In genomic region chr1:34005238-34005725, GRCm38 (mm10) we compare ENCODE assay signal across 8 mouse cellular contexts.
DNase-seq lines count a peak whose midpoint lies in the region; ATAC-seq and TF ChIP-seq lines count a peak whose summit lies in the region.

No protein-coding gene starts in this region.

- peaks cover 15% of the 10 kb centered on the region for H3K4me1 ChIP-seq in heart, embryonic 12.5 days (replicated peaks)
- H3K4me1 ChIP-seq in hindbrain, embryonic 10.5 days (replicated peaks) = peaks cover 50% of the 10 kb centered on the region
- peaks cover 20% of the 10 kb centered on the region for H3K4me1 ChIP-seq in midbrain, embryonic 11.5 days (ENCODE audit: control insufficient read depth, insufficient read depth, low read length)

- H3K27ac ChIP-seq in heart, embryonic 12.5 days (ENCODE audit: poor library complexity, severe bottlenecking) = peak overlapping the region; percentile 9; the same call in 1 of the 2 replicates
- H3K27ac ChIP-seq in hindbrain, embryonic 10.5 days = peak overlapping the region; percentile 89
- peak overlapping the region; percentile 5 for H3K27ac ChIP-seq in midbrain, embryonic 11.5 days (ENCODE audit: low read depth, low read length)

- no peaks in the 10 kb centered on the region for H3K36me3 ChIP-seq in heart, embryonic 12.5 days
- no peaks in the 10 kb centered on the region for H3K36me3 ChIP-seq in hindbrain, embryonic 10.5 days
- H3K36me3 ChIP-seq in midbrain, embryonic 11.5 days (ENCODE audit: control insufficient read depth, insufficient read depth, low read length) = no peaks in the 10 kb centered on the region

- no peak for ATAC-seq in heart, embryonic 12.5 days (ENCODE audit: insufficient number of reproducible peaks, low FRiP score)
- peak; percentile 34; the same call in 1 of the 2 replicates for ATAC-seq in midbrain, embryonic 11.5 days (ENCODE audit: low FRiP score)

- H3K4me3 ChIP-seq in heart, embryonic 12.5 days = peak overlapping the region; percentile 56
- peak overlapping the region; percentile 65 for H3K4me3 ChIP-seq in hindbrain, embryonic 10.5 days
- H3K4me3 ChIP-seq in midbrain, embryonic 11.5 days (ENCODE audit: low read depth, low read length) = peak overlapping the region; percentile 50

- DNase-seq in heart, postnatal 4 days = no peak
- peak; percentile 86 for DNase-seq in brain, embryonic 14.5 days (ENCODE audit: low read depth)
- DNase-seq in hindbrain, embryonic 10.5 days (ENCODE audit: low spot score) = no peak
- DNase-seq in midbrain, embryonic 11.5 days (ENCODE audit: low spot score, missing footprints) = peak; percentile 92
- DNase-seq in layer of hippocampus, adult 18-20 months (ENCODE audit: low spot score in 2 of 2) = no peak
- DNase-seq in adipocyte (ENCODE audit: low spot score) = no peak
- no peak for DNase-seq in adrenal gland, adult 8-10 months

- 11% methylated on average over 10 of the region's 10 CpGs for WGBS in heart, embryonic 12.5 days
- 1% methylated on average over 10 of the region's 10 CpGs for WGBS in hindbrain, embryonic 10.5 days
- WGBS in midbrain, embryonic 11.5 days = 3% methylated on average over 10 of the region's 10 CpGs

- no peak for TF ChIP-seq POLR2A in brain, embryonic 14.5 days (IDR thresholded peaks at IDR 0.05; ENCODE audit: borderline replicate concordance, extremely low read depth, insufficient read depth, insufficient read length, poor library complexity, severe bottlenecking)

- H3K9ac ChIP-seq in heart, embryonic 12.5 days = peak overlapping the region; percentile 56; the same call in 1 of the 2 replicates
- H3K9ac ChIP-seq in midbrain, embryonic 11.5 days (ENCODE audit: low read length) = peak overlapping the region; percentile 65

- no peaks in the 10 kb centered on the region for H3K9me3 ChIP-seq in heart, embryonic 12.5 days (replicated peaks)
- H3K9me3 ChIP-seq in hindbrain, embryonic 10.5 days = no peaks in the 10 kb centered on the region
- no peaks in the 10 kb centered on the region for H3K9me3 ChIP-seq in midbrain, embryonic 11.5 days (ENCODE audit: control insufficient read depth, low read length)

- H3K4me2 ChIP-seq in heart, embryonic 12.5 days = peak overlapping the region; percentile 92
- peak overlapping the region; percentile 47 for H3K4me2 ChIP-seq in midbrain, embryonic 11.5 days

- no peaks in the 10 kb centered on the region for H3K27me3 ChIP-seq in heart, embryonic 12.5 days (replicated peaks)
- H3K27me3 ChIP-seq in hindbrain, embryonic 10.5 days (ENCODE audit: insufficient read depth, poor library complexity, severe bottlenecking) = peaks cover 9% of the 10 kb centered on the region
- no peaks in the 10 kb centered on the region for H3K27me3 ChIP-seq in midbrain, embryonic 11.5 days (ENCODE audit: control insufficient read depth, insufficient read depth, low read length)

- TF ChIP-seq CTCF in brain, embryonic 14.5 days (IDR thresholded peaks at IDR 0.05; ENCODE audit: borderline replicate concordance, extremely low read depth, insufficient read depth, insufficient read length) = no peak

Comparison
In these comparisons a context has a peak if more than half of its experiments do, and no peak if none do; other contexts are left out.
1. H3K27ac ChIP-seq: peak in every context shown above with its lines; median percentile 89 in hindbrain, embryonic 10.5 days; 9 in heart, embryonic 12.5 days; 5 in midbrain, embryonic 11.5 days.
2. DNase-seq: peak in brain, embryonic 14.5 days (single experiment) and midbrain, embryonic 11.5 days (single experiment); none in heart, postnatal 4 days (single experiment), hindbrain, embryonic 10.5 days (single experiment), layer of hippocampus, adult 18-20 months (0 of 2), adipocyte (single experiment) and adrenal gland, adult 8-10 months (single experiment).
3. Peak in every context shown above with its lines, with median percentiles within 50 percentile points of each other: H3K4me3 ChIP-seq.